Mouse (Mus musculus) cerebellum, adult 2 months (tissue): ENCODE measurements around the gene Cct5. TPM values are rescaled to one million over a fixed set of nuclear protein-coding genes. Genes with fewer than 3 reads are reported as not detected.

Experiments used
- DNase-seq, 2 experiments: peaks; one replicate each; pipeline ENCODE4 v3.0.0; 2021
- H3K27ac ChIP-seq: fragments of 200-500 bp; 2 replicates; pipeline ENCODE4 v1.5.1; 2012; ENCODE audit warnings: low read length, control low read depth, inconsistent platforms; ENCODE audit not compliant: insufficient read depth
- H3K27me3 ChIP-seq: fragments of 200-500 bp; 2 replicates; pipeline ENCODE4 v1.6.1; 2012; ENCODE audit warnings: inconsistent platforms, mild to moderate bottlenecking, low read length, moderate library complexity; ENCODE audit not compliant: control insufficient read depth, insufficient read depth
- H3K4me1 ChIP-seq: fragments of 200-500 bp; 2 replicates; pipeline ENCODE4 v1.6.1; 2011; ENCODE audit warnings: low read length; ENCODE audit not compliant: control insufficient read depth, insufficient read depth
- H3K4me3 ChIP-seq: fragments of 200-500 bp; replicated peaks from 2 replicates; pipeline ENCODE3; 2011; ENCODE audit warnings: mild to moderate bottlenecking, low read depth, low read length, control low read depth; ENCODE audit not compliant: insufficient read depth
- CTCF ChIP-seq: fragments of 200-500 bp; IDR thresholded peaks from 2 replicates; pipeline ENCODE4 v1.5.1; 2011; ENCODE audit warnings: low read depth, mild to moderate bottlenecking, control low read depth, low read length, moderate library complexity, borderline replicate concordance; ENCODE audit not compliant: insufficient read depth
- POLR2A ChIP-seq: fragments of 200-500 bp; IDR thresholded peaks from 2 replicates; pipeline ENCODE4 v1.6.1; 2011; ENCODE audit warnings: low read length, control low read depth, borderline replicate concordance; ENCODE audit not compliant: insufficient read depth
- WGBS: fragments of 180-500 bp; shearing (Covaris S2); methylation state at CpG from one replicate; pipeline ENCODE4 v1.1.7; 2018; 5-methylcytosine and 5-hydroxymethylcytosine counted together
- polyA plus RNA-seq: library from polyadenylated mRNA; depleted of rRNA; stranded (reverse); fragments of >200 nt; gene quantifications from 2 replicates; pipeline ENCODE4 v1.2.3, GENCODE M21; 2012; rRNA removed

The Cct5 gene
- polyA plus RNA-seq, 1 experiment: 220 TPM

GRCm38 (mm10) chr15:31542013-31542958 lies 59.3 kb downstream of the Cct5 start:
- DNase-seq: no peak
- Histone ChIP-seq H3K4me1 (0 out of 2 replicates have a peak, but pooled peaks cover 3% of the 10 kb centered on the region), H3K27me3 (no peaks in the 10 kb centered on the region), H3K27ac (no peak overlapping the region), H3K4me3 (no peak overlapping the region)
- WGBS: 29% methylated on average over 10 of the region's 10 CpGs
- TF ChIP-seq CTCF (no peak), POLR2A (no peak)

Other genes with a start within 250 kb of the Cct5 start
- gene Ankrd33b, start 234.1 kb downstream of the Cct5 start, polyA plus RNA-seq: 3.5 and 4.0 TPM in 2 replicates
- 1.3 TPM in 2 replicates for gene Ropn1l, start 148.1 kb downstream of the Cct5 start, polyA plus RNA-seq
- gene March6, start 70.8 kb downstream of the Cct5 start, polyA plus RNA-seq: 70.2 and 75.3 TPM in 2 replicates
- 17.1 and 19.4 TPM in 2 replicates for gene Cmbl, start 36.4 kb downstream of the Cct5 start, polyA plus RNA-seq
- 15.2 and 15.9 TPM in 2 replicates for gene Fam173b, start within 50 bp of the Cct5 start, polyA plus RNA-seq